Mouse (Mus musculus) embryonic facial prominence, embryonic 14.5 days (tissue): ENCODE measurements at regions not wholly inside any gene's neighbourhood (a gene's known extent, or its start where the extent isn't known, plus 50 kb on each side); places are given as distances from the start of the nearest gene placed in this dataset.

Source experiments
- ATAC-seq: fragments of 200-750 bp; cut with Nextera tagmentation; 2 replicates; pipeline ENCODE4 v1.8.0; 2017; ENCODE audit warnings: low read depth, moderate number of reproducible peaks, moderate TSS enrichment
- DNase-seq: peaks from one replicate; pipeline ENCODE4 v3.0.0-alpha.2; 2015; ENCODE audit warnings: low spot score
- H3K27ac ChIP-seq: fragments of 300-500 bp; sonication (generic); replicated peaks from 2 replicates; pipeline ENCODE4 v1.5.1; 2014; ENCODE audit warnings: low read depth, mild to moderate bottlenecking, low read length, moderate library complexity
- H3K27me3 ChIP-seq: fragments of 300-500 bp; sonication (generic); replicated peaks from 2 replicates; pipeline ENCODE4 v1.6.1; 2014; ENCODE audit warnings: low read length; ENCODE audit not compliant: control insufficient read depth, insufficient read depth
- H3K36me3 ChIP-seq: fragments of 300-500 bp; sonication (generic); 2 replicates; pipeline ENCODE4 v1.6.1; 2014; ENCODE audit warnings: low read length, mixed read lengths; ENCODE audit not compliant: control insufficient read depth, insufficient read depth
- H3K4me1 ChIP-seq: fragments of 300-500 bp; sonication (generic); 2 replicates; pipeline ENCODE4 v1.6.1; 2014; ENCODE audit warnings: antibody characterized with exemption, low read length; ENCODE audit not compliant: control insufficient read depth, insufficient read depth
- H3K4me2 ChIP-seq: fragments of 300-500 bp; sonication (generic); 2 replicates; pipeline ENCODE4 v1.6.1; 2014; ENCODE audit warnings: low read depth, mild to moderate bottlenecking, low read length, moderate library complexity, mixed read lengths
- H3K4me3 ChIP-seq: fragments of 300-500 bp; sonication (generic); 2 replicates; pipeline ENCODE4 v1.5.1; 2014; ENCODE audit warnings: low read depth, mild to moderate bottlenecking, low read length
- H3K9ac ChIP-seq: fragments of 300-500 bp; sonication (generic); 2 replicates; pipeline ENCODE4 v1.6.1; 2014; ENCODE audit warnings: low read depth, mild to moderate bottlenecking, low read length, moderate library complexity, mixed read lengths
- H3K9me3 ChIP-seq: fragments of 300-500 bp; sonication (generic); 2 replicates; pipeline ENCODE4 v1.6.1; 2016; ENCODE audit warnings: low read length; ENCODE audit not compliant: control insufficient read depth
- WGBS: fragments of 180-500 bp; shearing (Covaris S2); extraction: QIAGEN DNeasy Blood & Tissue Kit; methylation state at CpG from one replicate; pipeline ENCODE4 v1.1.7; 2014; 5-methylcytosine and 5-hydroxymethylcytosine counted together

- Histone ChIP-seq H3K9ac (no peak overlapping the region), H3K4me2 (no peak overlapping the region), H3K27ac (peak overlapping the region; percentile 59), H3K4me1 (peaks cover 19% of the 10 kb centered on the region; the same call in 1 of the 2 replicates), H3K27me3 (no peaks in the 10 kb centered on the region), H3K9me3 (no peaks in the 10 kb centered on the region), H3K36me3 (no peaks in the 10 kb centered on the region), H3K4me3 (no peak overlapping the region)
- 28% methylated on average over 5 of the region's 5 CpGs for WGBS
- DNase-seq: peak; percentile 32
- no peak; the same call in 1 of the 2 replicates for ATAC-seq
Measured at GRCm38 (mm10) chr9:14010261-14010949, 182.9 kb downstream of the Fam76b start.

DNA sequence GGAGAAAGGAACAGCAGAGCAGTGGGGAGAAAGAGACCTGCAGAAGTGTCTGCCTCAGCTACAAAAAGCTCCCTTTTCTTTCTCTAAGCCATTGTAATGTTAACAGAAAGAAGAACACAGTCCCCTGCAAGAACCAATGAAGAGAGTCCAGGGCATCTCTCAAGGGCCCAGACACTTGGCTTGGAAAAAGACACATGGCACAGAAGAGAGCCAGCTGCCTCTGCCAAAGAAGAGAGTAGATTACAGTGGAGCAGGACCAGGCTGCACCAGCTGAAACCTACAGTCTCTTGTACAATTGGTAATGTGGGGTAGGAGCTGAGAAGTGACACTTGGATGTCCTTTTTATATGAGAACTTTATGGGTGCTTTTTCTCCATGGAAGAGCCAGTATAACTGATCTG is 196.7 kb downstream of the Fam76b start:
- Histone ChIP-seq H3K36me3 (no peaks in the 10 kb centered on the region), H3K27ac (no peak overlapping the region), H3K27me3 (no peaks in the 10 kb centered on the region), H3K4me2 (no peak overlapping the region), H3K4me1 (no peaks in the 10 kb centered on the region), H3K4me3 (no peak overlapping the region), H3K9me3 (no peaks in the 10 kb centered on the region), H3K9ac (no peak overlapping the region)
- no peak for ATAC-seq
- no peak for DNase-seq

DNA sequence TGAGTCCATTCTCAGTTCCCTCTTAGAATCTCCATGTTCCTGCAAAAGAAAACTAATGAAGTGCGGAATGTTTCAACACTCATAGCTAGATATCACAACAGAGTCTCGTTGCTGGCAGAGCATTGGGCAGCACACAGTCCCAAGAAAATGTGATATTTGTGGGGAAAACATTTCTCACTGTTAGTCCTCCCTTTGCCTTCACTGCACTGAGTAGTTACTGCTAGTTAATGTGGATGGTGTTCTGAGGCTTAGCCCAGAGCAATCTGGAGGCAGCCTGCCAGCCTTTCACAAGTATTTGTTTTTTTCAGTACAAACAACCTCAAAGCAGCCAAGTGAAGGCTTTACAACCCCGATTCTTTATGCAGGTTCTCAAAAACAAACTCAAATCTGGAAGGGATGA is 197.2 kb downstream of the Fam76b start:
- ATAC-seq (no peak), DNase-seq (no peak)
- no peaks in the 10 kb centered on the region for H3K4me1 ChIP-seq
- no peaks in the 10 kb centered on the region for H3K36me3 ChIP-seq
- H3K27ac ChIP-seq: no peak overlapping the region
- H3K9ac ChIP-seq: no peak overlapping the region
- no peak overlapping the region for H3K4me3 ChIP-seq
- no peak overlapping the region for H3K4me2 ChIP-seq
- WGBS: 60% methylated on average over 3 of the region's 3 CpGs
- H3K9me3 ChIP-seq: no peaks in the 10 kb centered on the region
- H3K27me3 ChIP-seq: no peaks in the 10 kb centered on the region

GRCm38 (mm10) chr9:14028056-14028455 is 200.5 kb downstream of the Fam76b start:
- no peak overlapping the region for H3K4me2 ChIP-seq
- DNase-seq (no peak), ATAC-seq (no peak)
- no peaks in the 10 kb centered on the region for H3K27me3 ChIP-seq
- no peak overlapping the region for H3K9ac ChIP-seq
- H3K4me3 ChIP-seq: no peak overlapping the region
- H3K9me3 ChIP-seq: no peaks in the 10 kb centered on the region
- H3K27ac ChIP-seq: no peak overlapping the region
- H3K4me1 ChIP-seq: no peaks in the 10 kb centered on the region
- 46% methylated on average over 5 of the region's 5 CpGs for WGBS
- no peaks in the 10 kb centered on the region for H3K36me3 ChIP-seq

GRCm38 (mm10) chr9:14031358-14032047 is 204.0 kb downstream of the Fam76b start:
- ATAC-seq (peak; percentile 72), DNase-seq (no peak)
- no peak overlapping the region for H3K27ac ChIP-seq
- no peak overlapping the region for H3K9ac ChIP-seq
- no peaks in the 10 kb centered on the region for H3K4me1 ChIP-seq
- H3K9me3 ChIP-seq: no peaks in the 10 kb centered on the region
- WGBS: 49% methylated on average over 6 of the region's 6 CpGs
- H3K36me3 ChIP-seq: no peaks in the 10 kb centered on the region
- no peak overlapping the region for H3K4me2 ChIP-seq
- no peaks in the 10 kb centered on the region for H3K27me3 ChIP-seq
- H3K4me3 ChIP-seq: no peak overlapping the region

DNA sequence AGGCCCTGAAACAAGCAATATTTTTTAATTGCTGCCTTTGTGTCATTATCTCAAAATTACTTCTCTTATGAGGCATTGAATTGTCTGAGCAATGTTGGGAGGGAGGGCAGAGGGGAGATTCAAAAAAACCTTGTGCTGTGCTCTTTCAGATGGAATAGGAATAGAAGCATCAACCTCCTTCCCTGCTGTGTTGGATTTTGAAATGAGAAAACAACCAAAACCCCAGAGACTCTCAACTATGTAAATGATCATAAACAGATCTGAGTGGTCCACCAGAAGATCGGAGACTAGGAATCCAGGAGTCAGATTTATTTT is 204.5 kb downstream of the Fam76b start:
- DNase-seq (no peak), ATAC-seq (0 out of 2 replicates have a peak, but pooled peaks have one; percentile 12)
- Histone ChIP-seq H3K4me3 (no peak overlapping the region), H3K27me3 (no peaks in the 10 kb centered on the region), H3K4me1 (no peaks in the 10 kb centered on the region), H3K9ac (no peak overlapping the region), H3K27ac (no peak overlapping the region), H3K36me3 (no peaks in the 10 kb centered on the region), H3K9me3 (no peaks in the 10 kb centered on the region), H3K4me2 (no peak overlapping the region)
- 44% methylated on average over 1 of the region's 1 CpGs for WGBS

DNA sequence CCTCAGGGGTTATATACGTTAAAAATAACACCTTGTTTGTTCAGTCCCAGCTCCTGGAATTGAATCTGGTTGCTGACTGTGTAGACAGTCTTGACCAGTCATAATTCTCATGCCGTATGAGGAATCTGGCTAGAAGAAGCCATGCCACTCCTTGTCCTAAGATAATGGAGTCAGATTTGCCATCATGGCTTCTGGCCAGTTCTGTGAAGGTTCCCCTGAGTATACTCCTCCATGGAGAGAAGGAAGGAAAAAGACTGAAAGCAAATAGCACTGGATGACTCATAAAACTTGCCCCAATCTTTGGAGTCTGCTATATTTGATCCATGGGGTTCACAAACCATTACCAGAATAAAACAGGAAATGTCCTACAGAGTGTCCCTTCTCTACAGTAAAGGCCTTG is 208.0 kb downstream of the Fam76b start:
- Histone ChIP-seq H3K36me3 (no peaks in the 10 kb centered on the region), H3K9me3 (0 out of 2 replicates have a peak, but pooled peaks cover 5% of the 10 kb centered on the region), H3K4me1 (no peaks in the 10 kb centered on the region), H3K4me3 (no peak overlapping the region), H3K27me3 (no peaks in the 10 kb centered on the region), H3K4me2 (no peak overlapping the region), H3K9ac (no peak overlapping the region), H3K27ac (no peak overlapping the region)
- DNase-seq (no peak), ATAC-seq (no peak)
- 90% methylated on average over 2 of the region's 2 CpGs for WGBS

DNA sequence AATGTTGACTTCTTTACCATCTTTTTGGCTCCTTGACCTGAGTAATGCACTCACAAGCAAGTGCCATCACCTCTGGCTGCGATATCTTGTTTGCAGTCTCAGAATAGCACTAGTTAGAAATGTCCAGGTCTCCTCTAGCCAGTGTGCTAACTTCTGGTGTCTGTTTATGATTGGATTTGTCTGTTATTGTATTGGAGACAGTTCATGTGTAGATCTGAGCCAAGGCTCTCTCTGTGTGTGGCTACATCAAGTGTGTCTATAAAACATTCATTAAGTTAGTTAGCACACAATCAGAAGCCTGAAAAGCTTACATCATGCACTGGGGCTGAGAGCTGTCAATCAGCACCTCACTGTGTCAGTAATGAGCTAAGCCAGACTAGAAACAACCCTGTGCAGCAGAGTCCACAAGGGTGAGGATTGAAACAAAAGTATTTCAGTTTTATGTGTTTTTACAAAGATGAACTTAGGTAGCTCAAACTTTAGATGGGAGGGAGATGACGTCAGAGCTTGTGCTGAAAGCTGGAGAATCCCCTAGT is 214.5 kb downstream of the Fam76b start:
- no peak; the same call in 1 of the 2 replicates for ATAC-seq

More for the DNA sequence above, 214.5 kb downstream of the Fam76b start:
- no peak overlapping the region for H3K4me2 ChIP-seq
- WGBS: 49% methylated on average over 2 of the region's 2 CpGs
- no peak overlapping the region for H3K4me3 ChIP-seq
- H3K27ac ChIP-seq: 0 out of 2 replicates have a peak overlapping the region, but pooled peaks have one; percentile 34
- H3K36me3 ChIP-seq: no peaks in the 10 kb centered on the region
- H3K9ac ChIP-seq: no peak overlapping the region
- H3K27me3 ChIP-seq: no peaks in the 10 kb centered on the region
- H3K4me1 ChIP-seq: no peaks in the 10 kb centered on the region
- H3K9me3 ChIP-seq: 0 out of 2 replicates have a peak, but pooled peaks cover 5% of the 10 kb centered on the region
- no peak for DNase-seq
